Mouse (Mus musculus) ES-E14 (cell line): ENCODE results near the gene Osgin1. TPM values are rescaled to one million over a fixed set of nuclear protein-coding genes. Genes with fewer than 3 reads are reported as not detected.

Experiments
- DNase-seq: peaks from one replicate; pipeline ENCODE4 v3.0.0-alpha.2; 2013; ENCODE audit warnings: low read depth, low spot score
- H3K27ac ChIP-seq: 2 replicates; pipeline ENCODE4 v1.5.1; 2012; ENCODE audit warnings: low read depth, mild to moderate bottlenecking, low read length, moderate library complexity, mixed read lengths; ENCODE audit not compliant: poor library complexity, insufficient read depth, severe bottlenecking
- H3K36me3 ChIP-seq: 2 replicates; pipeline ENCODE4 v1.6.1; 2012; ENCODE audit warnings: mild to moderate bottlenecking, low read length, moderate library complexity, mixed read lengths; ENCODE audit not compliant: control insufficient read depth, poor library complexity, insufficient read depth, severe bottlenecking
- H3K4me1 ChIP-seq, 2 experiments: fragments of 150-350 bp in 1 of 2; sonication (generic) in 1 of 2; 2 replicates each; pipeline ENCODE4 v1.6.1; 2012; ENCODE audit warnings: low read length in 2 of 2, mild to moderate bottlenecking in 1 of 2, mixed read lengths in 1 of 2; ENCODE audit not compliant: control insufficient read depth in 2 of 2, insufficient read depth in 2 of 2, poor library complexity in 1 of 2
- H3K4me3 ChIP-seq, 2 experiments: fragments of 150-350 bp in 1 of 2; sonication (generic) in 1 of 2; 2 replicates each; pipeline ENCODE4 v1.5.1; 2012; ENCODE audit warnings: low read length in 2 of 2, low read depth in 1 of 2, mild to moderate bottlenecking in 1 of 2, mixed read lengths in 1 of 2; ENCODE audit not compliant: insufficient read depth in 1 of 2, poor library complexity in 1 of 2, severe bottlenecking in 1 of 2
- H3K9ac ChIP-seq: 2 replicates; pipeline ENCODE4 v1.6.1; 2012; ENCODE audit warnings: low read depth, mild to moderate bottlenecking, low read length, mixed read lengths; ENCODE audit not compliant: poor library complexity, insufficient read depth, severe bottlenecking
- H3K9me3 ChIP-seq: fragments of 150-350 bp; sonication (generic); 2 replicates; pipeline ENCODE4 v1.6.1; 2012; ENCODE audit warnings: low read depth, mild to moderate bottlenecking, low read length; ENCODE audit not compliant: control insufficient read depth, insufficient read depth
- CHD2 ChIP-seq: IDR thresholded peaks from 2 replicates; pipeline ENCODE4 v1.6.1; 2014; ENCODE audit warnings: mild to moderate bottlenecking, low read depth, low read length, inconsistent platforms
- HCFC1 ChIP-seq: IDR thresholded peaks from 2 replicates; pipeline ENCODE4 v1.6.1; 2012; ENCODE audit warnings: low read length, inconsistent platforms, borderline replicate concordance; ENCODE audit not compliant: insufficient read depth
- MAFK ChIP-seq: IDR thresholded peaks from 2 replicates; pipeline ENCODE4 v1.6.1; 2014; ENCODE audit warnings: mild to moderate bottlenecking, low read depth, low read length, inconsistent platforms; ENCODE audit not compliant: insufficient read depth
- ZC3H11A ChIP-seq: IDR thresholded peaks from 2 replicates; pipeline ENCODE4 v1.6.1; 2012; ENCODE audit warnings: low read depth, mild to moderate bottlenecking, inconsistent platforms, low read length, borderline replicate concordance
- ZNF384 ChIP-seq: IDR thresholded peaks from 2 replicates; pipeline ENCODE4 v1.6.1; 2012; ENCODE audit warnings: low read depth, low read length, inconsistent platforms
- in situ Hi-C, 2 experiments: fragments of 600-800 bp; cut with MboI; formaldehyde crosslinking; loops; one replicate each; pipeline ENCODE4 v1.15.1; 2025; ENCODE audit warnings: low sequenced_read_pairs in 2 of 2, inconsistent platforms in 1 of 2; ENCODE audit not compliant: unreplicated experiment in 2 of 2
- total RNA-seq: library from RNA; depleted of rRNA; stranded (reverse); fragments of 300-350 nt; gene quantifications from 2 replicates; pipeline ENCODE4 v1.2.3, GENCODE M21; 2012

The Osgin1 gene
- total RNA-seq, 1 experiment = 0.36 TPM

- in situ Hi-C loops = no loop called here
- H3K4me1 ChIP-seq = peaks cover 0 to 14% of the 10 kb centered on the region in 2 experiments; a peak in 1 of 4 replicates
- H3K4me3 ChIP-seq = peak overlapping the region in 1 of 2 experiments; percentile 44; a peak in 2 of 4 replicates
- TF ChIP-seq MAFK (no peak), CHD2 (no peak), ZC3H11A (peak; percentile 47; the same call in 1 of the 2 replicates), ZNF384 (no peak)
- no peaks in the 10 kb centered on the region for H3K9me3 ChIP-seq
- H3K36me3 ChIP-seq = no peaks in the 10 kb centered on the region
- peak; percentile 62 for DNase-seq
- no peak overlapping the region for H3K27ac ChIP-seq
- peak overlapping the region; percentile 29; the same call in 1 of the 2 replicates for H3K9ac ChIP-seq
Observed at GRCm38 (mm10) chr8:119440250-119440951, 6.5 kb downstream of the Osgin1 start.

GRCm38 (mm10) chr8:119440952-119441270, 7.0 kb downstream of the Osgin1 start:
- Histone ChIP-seq H3K36me3 (no peaks in the 10 kb centered on the region), H3K4me3 (no peak overlapping the region), H3K27ac (no peak overlapping the region), H3K9me3 (no peaks in the 10 kb centered on the region), H3K9ac (no peak overlapping the region), H3K4me1 (peaks cover 0 to 15% of the 10 kb centered on the region in 2 experiments; a peak in 2 of 4 replicates)
- no peak for DNase-seq
- in situ Hi-C loops = no loop called here
- TF ChIP-seq CHD2 (no peak), ZNF384 (no peak), ZC3H11A (no peak), MAFK (no peak), HCFC1 (no peak)

GRCm38 (mm10) chr8:119442013-119442412, 8.1 kb downstream of the Osgin1 start:
- Histone ChIP-seq H3K4me1 (peaks cover 0 to 13% of the 10 kb centered on the region in 2 experiments; a peak in 2 of 4 replicates), H3K27ac (no peak overlapping the region), H3K4me3 (no peak overlapping the region), H3K9me3 (no peaks in the 10 kb centered on the region), H3K36me3 (no peaks in the 10 kb centered on the region), H3K9ac (no peak overlapping the region)
- DNase-seq = no peak
- in situ Hi-C loops = no loop called here
- TF ChIP-seq ZNF384 (no peak), CHD2 (no peak), ZC3H11A (no peak), MAFK (no peak), HCFC1 (no peak)

GRCm38 (mm10) chr8:119442970-119443369, 9.0 kb downstream of the Osgin1 start:
- no peaks in the 10 kb centered on the region for H3K9me3 ChIP-seq
- H3K36me3 ChIP-seq = no peaks in the 10 kb centered on the region
- peaks cover 0 to 11% of the 10 kb centered on the region in 2 experiments; a peak in 2 of 4 replicates for H3K4me1 ChIP-seq
- no peak overlapping the region for H3K27ac ChIP-seq
- DNase-seq = no peak
- in situ Hi-C loops = no loop called here
- no peak overlapping the region for H3K4me3 ChIP-seq
- TF ChIP-seq HCFC1 (no peak), CHD2 (no peak), ZNF384 (no peak), ZC3H11A (no peak), MAFK (no peak)
- no peak overlapping the region for H3K9ac ChIP-seq
